Mouse (Mus musculus): ENCODE results near the gene Chrd.

Chrd gene

GRCm38 (mm10) chr16:20732925-20733730, at the start of gene Chrd:
Gene Chrd (plus strand): TSS chr16:20733127.
- no peak for DNase-seq (ENCODE audit: low spot score in 2 of 2)

- no peak for DNase-seq (ENCODE audit: low spot score in 2 of 2)
Measured at GRCm38 (mm10) chr16:20690774-20691173, 42.2 kb upstream of the Chrd start.

- no peak for DNase-seq (ENCODE audit: low spot score in 2 of 2)
Measured at GRCm38 (mm10) chr16:20691617-20692016, 41.3 kb upstream of the Chrd start.

GRCm38 (mm10) chr16:20692241-20692965, 40.5 kb upstream of the Chrd start:
- DNase-seq (ENCODE audit: low spot score in 2 of 2): no peak

GRCm38 (mm10) chr16:20693111-20693701, 39.7 kb upstream of the Chrd start, which contains the start of gene Fam131a:
Gene Fam131a (plus strand): TSS chr16:20693241.
- peak; percentile 49 to 59 for DNase-seq (ENCODE audit: low spot score in 2 of 2)

- DNase-seq (ENCODE audit: low spot score in 2 of 2): no peak
Measured at GRCm38 (mm10) chr16:20694781-20695180, 38.1 kb upstream of the Chrd start.

- DNase-seq (ENCODE audit: low spot score in 2 of 2): no peak
Measured at GRCm38 (mm10) chr16:20695622-20696323, 37.2 kb upstream of the Chrd start.

- no peak for DNase-seq (ENCODE audit: low spot score in 2 of 2)
Measured at GRCm38 (mm10) chr16:20699266-20699665, 33.7 kb upstream of the Chrd start.

GRCm38 (mm10) chr16:20700036-20700435, 32.9 kb upstream of the Chrd start:
- no peak for DNase-seq (ENCODE audit: low spot score in 2 of 2)

- no peak for DNase-seq (ENCODE audit: low spot score in 2 of 2)
Measured at GRCm38 (mm10) chr16:20701316-20701715, 31.6 kb upstream of the Chrd start.

GRCm38 (mm10) chr16:20701729-20702521, 31.0 kb upstream of the Chrd start:
- no peak for DNase-seq (ENCODE audit: low spot score in 2 of 2)

GRCm38 (mm10) chr16:20702522-20702893, 30.4 kb upstream of the Chrd start:
- DNase-seq (ENCODE audit: low spot score in 2 of 2): peak; percentile 51 to 69

- DNase-seq (ENCODE audit: low spot score in 2 of 2): no peak
Measured at GRCm38 (mm10) chr16:20703071-20703470, 29.9 kb upstream of the Chrd start.

GRCm38 (mm10) chr16:20703699-20704400, 29.1 kb upstream of the Chrd start:
- DNase-seq (ENCODE audit: low spot score in 2 of 2): no peak

- DNase-seq (ENCODE audit: low spot score in 2 of 2): no peak
Measured at GRCm38 (mm10) chr16:20705786-20706185, 27.1 kb upstream of the Chrd start.

GRCm38 (mm10) chr16:20706407-20707055, 26.4 kb upstream of the Chrd start:
- no peak for DNase-seq (ENCODE audit: low spot score in 2 of 2)

GRCm38 (mm10) chr16:20708220-20708938, 24.5 kb upstream of the Chrd start:
- no peak for DNase-seq (ENCODE audit: low spot score in 2 of 2)

- DNase-seq (ENCODE audit: low spot score in 2 of 2): no peak
Measured at GRCm38 (mm10) chr16:20708939-20709734, 23.8 kb upstream of the Chrd start.

- no peak for DNase-seq (ENCODE audit: low spot score in 2 of 2)
Measured at GRCm38 (mm10) chr16:20710370-20710769, 22.6 kb upstream of the Chrd start.
